Mouse (Mus musculus) embryo, embryonic 9.5 days (tissue): ENCODE results near the gene Pcsk1n.
"Not testable (repeated sequence)": the region's sequence is repeated elsewhere in the genome, so short reads cannot be mapped to it uniquely, and the experiment has no call there.

ENCODE experiments used
- DNase-seq: peaks from one replicate; pipeline ENCODE4 v3.0.0-alpha.2; 2017; ENCODE audit errors: extremely low spot score

Gene Pcsk1n

GRCm38 (mm10) chrX:7919601-7920383 lies at the start of gene Pcsk1n:
Gene Pcsk1n, plus strand, starts transcription at chrX:7919822.
- peak; percentile 35 for DNase-seq

- DNase-seq: no peak
Observed at GRCm38 (mm10) chrX:7869826-7870225, 49.8 kb upstream of the Pcsk1n start.

GRCm38 (mm10) chrX:7878007-7878419 lies 41.6 kb upstream of the Pcsk1n start, which contains the start of gene Pim2:
Gene Pim2, plus strand, starts transcription at chrX:7878262.
- peak; percentile 69 for DNase-seq

- DNase-seq: no peak
Observed at GRCm38 (mm10) chrX:7878495-7878894, 41.1 kb upstream of the Pcsk1n start.

- peak; percentile 71 for DNase-seq
Observed at GRCm38 (mm10) chrX:7879819-7880218, 39.8 kb upstream of the Pcsk1n start.

- peak; percentile 80 for DNase-seq
Observed at GRCm38 (mm10) chrX:7883841-7884567, 35.6 kb upstream of the Pcsk1n start, which contains the start of gene Slc35a2. Gene Slc35a2, plus strand, starts transcription at chrX:7884028.

- DNase-seq: no peak
Observed at GRCm38 (mm10) chrX:7898211-7898610, 21.4 kb upstream of the Pcsk1n start.

GRCm38 (mm10) chrX:7898880-7899874 lies 20.4 kb upstream of the Pcsk1n start, which contains the start of the genes Pqbp1 and Timm17b:
Gene Pqbp1, minus strand, starts transcription at chrX:7899269.
Gene Timm17b, plus strand, starts transcription at chrX:7899357.
- DNase-seq: peak; percentile 83

GRCm38 (mm10) chrX:7904441-7904840 lies 15.2 kb upstream of the Pcsk1n start:
- DNase-seq: no peak

GRCm38 (mm10) chrX:7907735-7908134 lies 11.9 kb upstream of the Pcsk1n start, which contains the start of gene Gm10491:
Gene Gm10491, minus strand, starts transcription at chrX:7907835.
- DNase-seq: no peak

- DNase-seq: not testable (repeated sequence)
Observed at GRCm38 (mm10) chrX:7909242-7909641, 10.4 kb upstream of the Pcsk1n start, which contains the start of gene Gm10490. Gene Gm10490, plus strand, starts transcription at chrX:7909542.

- no peak for DNase-seq
Observed at GRCm38 (mm10) chrX:7910473-7910872, 9.1 kb upstream of the Pcsk1n start.

GRCm38 (mm10) chrX:7915669-7916068 lies 4.0 kb upstream of the Pcsk1n start:
- DNase-seq: not testable (repeated sequence)

GRCm38 (mm10) chrX:7917960-7918359 lies 1.7 kb upstream of the Pcsk1n start:
- DNase-seq: not testable (repeated sequence)

- DNase-seq: peak; percentile 18
Observed at GRCm38 (mm10) chrX:7922032-7922431, 2.4 kb downstream of the Pcsk1n start.

GRCm38 (mm10) chrX:7926266-7926665 lies 6.6 kb downstream of the Pcsk1n start:
- DNase-seq: no peak

- no peak for DNase-seq
Observed at GRCm38 (mm10) chrX:7927116-7927515, 7.5 kb downstream of the Pcsk1n start.

GRCm38 (mm10) chrX:7928270-7928790 lies 8.7 kb downstream of the Pcsk1n start, which contains the start of gene Eras:
Gene Eras, minus strand, starts transcription at chrX:7928607.
- no peak for DNase-seq

- no peak for DNase-seq
Observed at GRCm38 (mm10) chrX:7936874-7937273, 17.3 kb downstream of the Pcsk1n start.

- DNase-seq: no peak
Observed at GRCm38 (mm10) chrX:7937667-7938066, 18.0 kb downstream of the Pcsk1n start.

- no peak for DNase-seq
Observed at GRCm38 (mm10) chrX:7945618-7946017, 26.0 kb downstream of the Pcsk1n start.
